Mouse (Mus musculus) gastrocnemius, adult 8-10 months (tissue): Measurements from ENCODE around the gene Tex33. TPM values are rescaled to one million over a fixed set of nuclear protein-coding genes. Genes with fewer than 3 reads are reported as not detected.

Source experiments
- DNase-seq, 2 experiments: peaks; one replicate each; pipeline ENCODE4 v3.0.0; 2022; ENCODE audit warnings: low spot score in 2 of 2
- total RNA-seq, 4 experiments: library from RNA; stranded (reverse); gene quantifications; 2 replicates each; pipeline ENCODE4 v1.2.4; 2022

Tex33 gene
- total RNA-seq, 4 experiments from 2014 or later, result not detected

- DNase-seq, result no peak
Measured at GRCm38 (mm10) chr15:78416937-78417336, 21.2 kb upstream of the Tex33 start.

- DNase-seq, result no peak
Measured at GRCm38 (mm10) chr15:78414157-78414556, 18.4 kb upstream of the Tex33 start.

DNA sequence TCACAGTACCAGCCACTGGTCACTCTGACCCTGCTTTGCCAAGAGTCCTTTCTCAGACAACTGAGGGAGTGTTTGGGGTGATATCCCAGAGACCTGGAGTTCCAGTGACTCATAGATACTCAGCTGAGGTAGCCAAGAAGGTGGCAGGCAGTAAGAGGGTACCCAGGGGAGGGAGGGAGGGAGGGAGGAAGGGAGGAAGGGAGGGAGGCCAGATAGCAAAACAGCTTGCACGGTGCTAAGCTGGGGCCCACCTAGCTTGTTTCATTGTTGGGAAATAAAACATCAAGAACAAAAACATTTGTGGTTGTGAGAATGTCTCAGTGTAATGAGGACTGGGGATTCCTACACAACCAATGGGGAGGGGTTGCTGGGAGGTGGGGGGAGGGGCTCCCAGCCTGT is 18.0 kb upstream of the Tex33 start:
- DNase-seq, result no peak

GRCm38 (mm10) chr15:78413083-78413718 is 17.5 kb upstream of the Tex33 start:
- no peak for DNase-seq

- no peak for DNase-seq
Measured at GRCm38 (mm10) chr15:78409570-78410052, 13.9 kb upstream of the Tex33 start.

DNA sequence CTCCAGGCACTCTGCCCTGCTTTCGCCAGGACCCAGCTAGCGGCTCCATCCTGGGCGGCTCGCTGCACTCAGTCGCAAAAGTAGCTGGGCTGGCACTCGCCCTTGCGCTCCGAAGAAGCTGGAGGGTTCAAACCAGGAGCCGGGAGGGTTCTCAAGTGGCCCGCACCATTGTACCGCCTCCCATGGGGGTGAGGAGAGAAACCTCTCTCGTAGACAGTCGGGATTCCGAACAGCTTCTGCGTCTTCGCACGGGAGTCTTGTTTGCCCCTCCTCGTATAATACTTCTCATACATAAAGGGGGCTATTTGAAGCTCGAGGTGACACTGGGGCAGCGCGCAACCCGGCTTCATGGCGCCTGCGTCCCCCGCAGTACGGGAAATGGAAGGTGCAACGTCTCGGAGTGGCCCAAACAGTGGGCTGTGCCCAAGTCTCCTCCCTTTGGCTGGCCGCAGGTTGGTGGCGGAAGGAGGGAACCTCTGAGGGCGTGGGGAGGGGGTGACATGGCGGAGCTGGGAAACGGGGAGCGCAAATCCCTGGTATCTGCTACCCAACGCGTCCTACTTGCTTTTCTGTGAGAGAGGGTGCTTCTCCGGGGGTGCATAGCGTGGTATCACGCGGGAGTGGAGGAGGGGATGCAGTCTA is 10.7 kb upstream of the Tex33 start, which contains the start of gene Mpst:
TSS of gene Mpst (plus strand) at position 124 of the 642 bp plus-strand sequence.
- DNase-seq, result peak; percentile 83 to 88

DNA sequence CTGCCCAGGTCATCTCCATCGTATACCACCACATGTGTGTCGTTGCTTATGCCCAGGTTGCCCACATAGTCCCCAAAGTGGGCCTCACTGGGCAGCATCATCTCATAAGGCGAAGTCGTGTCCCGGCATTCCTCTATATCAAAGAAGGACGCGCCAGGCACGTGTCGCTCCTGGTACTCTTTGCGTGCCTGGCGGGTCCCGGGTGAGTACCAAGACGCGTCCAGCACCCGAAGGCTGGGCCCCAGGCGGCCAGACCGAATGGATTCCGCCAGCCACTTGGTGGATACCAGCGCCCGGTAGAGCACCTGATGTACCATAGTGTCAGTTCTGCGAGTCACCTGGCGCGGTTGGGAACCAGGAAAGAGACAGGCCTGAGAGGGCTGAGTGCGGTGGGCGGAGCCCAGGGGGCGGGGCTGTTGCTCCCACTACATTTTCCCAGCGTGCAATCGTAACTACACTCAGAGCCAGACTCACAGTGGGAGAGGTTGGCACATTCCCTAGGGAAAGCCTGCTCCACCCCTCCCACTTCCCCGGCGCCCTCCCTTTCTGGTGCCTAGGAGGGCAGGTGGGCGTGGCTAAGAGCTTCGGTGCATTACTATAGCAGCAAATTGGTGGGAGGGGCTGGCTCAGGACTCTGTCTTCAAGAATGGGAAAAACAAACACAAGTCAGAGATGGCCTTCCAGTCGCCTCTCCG is 10.0 kb upstream of the Tex33 start, which contains the start of gene Tst:
TSS of gene Tst (minus strand) at position 391 of the 695 bp plus-strand sequence.
- peak; percentile 90 to 93 for DNase-seq

DNA sequence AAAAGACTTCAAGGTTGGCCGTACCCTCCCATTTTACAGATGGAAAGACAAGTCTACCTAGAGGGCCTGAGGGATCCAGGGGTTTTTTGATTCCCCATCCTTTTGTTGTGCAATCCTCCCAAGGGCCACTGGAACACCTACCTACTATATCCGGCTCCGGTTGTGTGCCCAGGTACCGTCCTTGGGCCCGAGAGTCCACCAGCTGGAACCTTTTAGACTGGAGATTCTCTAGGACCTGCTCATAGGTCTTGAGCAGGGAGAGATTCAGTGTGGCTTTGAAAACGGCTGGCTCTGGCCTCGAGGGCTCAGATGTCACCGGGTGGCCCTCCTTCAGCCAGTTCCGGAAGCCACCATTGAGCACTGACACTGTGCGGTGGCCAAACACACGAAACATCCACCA is 9.4 kb upstream of the Tex33 start:
- DNase-seq, result peak in 1 of 2 experiments; percentile 22

DNA sequence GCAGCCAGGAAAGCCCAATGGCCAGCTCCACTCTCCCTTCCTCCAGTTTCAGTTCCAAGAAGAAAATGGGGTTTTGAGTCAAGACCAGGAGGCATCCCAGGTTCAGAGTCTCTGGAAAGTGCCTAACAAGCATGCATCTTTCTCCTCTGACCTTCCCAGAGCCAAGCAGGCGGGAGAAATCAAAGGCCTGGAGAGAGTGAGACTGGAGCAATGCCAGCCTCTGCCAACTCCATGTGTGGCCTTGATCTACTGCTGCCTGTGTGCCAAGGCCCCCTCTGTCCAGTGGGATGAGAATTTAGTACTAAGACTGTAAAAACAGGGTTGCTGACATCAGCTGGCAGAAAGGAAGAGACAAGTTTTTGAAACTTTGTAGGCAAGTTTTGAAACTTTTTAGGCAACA is 8.2 kb upstream of the Tex33 start:
- no peak for DNase-seq

GRCm38 (mm10) chr15:78403301-78403741 is 7.6 kb upstream of the Tex33 start:
- no peak for DNase-seq

DNA sequence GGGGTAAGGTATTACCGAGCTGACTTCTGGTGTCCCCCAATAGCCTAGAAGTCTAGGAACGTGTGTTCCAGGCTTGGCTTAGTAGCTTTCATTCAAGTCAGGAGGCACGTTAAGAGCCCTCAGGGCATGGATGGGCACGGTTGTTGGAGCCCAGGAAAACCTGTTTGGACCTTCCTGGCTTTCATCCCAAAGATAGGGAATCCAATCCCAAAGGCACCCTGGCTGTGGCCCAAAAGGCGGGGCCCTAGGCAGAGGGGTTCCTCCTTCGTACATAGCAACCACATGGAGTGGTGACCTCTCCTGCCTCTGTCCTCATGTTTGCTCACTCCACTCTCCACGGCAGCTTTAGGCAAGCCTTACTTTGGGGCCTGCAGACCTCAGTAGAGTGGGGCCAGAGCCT is 6.7 kb upstream of the Tex33 start:
- peak in 1 of 2 experiments; percentile 18 for DNase-seq

GRCm38 (mm10) chr15:78401921-78402320 is 6.2 kb upstream of the Tex33 start:
- peak; percentile 59 to 70 for DNase-seq

DNA sequence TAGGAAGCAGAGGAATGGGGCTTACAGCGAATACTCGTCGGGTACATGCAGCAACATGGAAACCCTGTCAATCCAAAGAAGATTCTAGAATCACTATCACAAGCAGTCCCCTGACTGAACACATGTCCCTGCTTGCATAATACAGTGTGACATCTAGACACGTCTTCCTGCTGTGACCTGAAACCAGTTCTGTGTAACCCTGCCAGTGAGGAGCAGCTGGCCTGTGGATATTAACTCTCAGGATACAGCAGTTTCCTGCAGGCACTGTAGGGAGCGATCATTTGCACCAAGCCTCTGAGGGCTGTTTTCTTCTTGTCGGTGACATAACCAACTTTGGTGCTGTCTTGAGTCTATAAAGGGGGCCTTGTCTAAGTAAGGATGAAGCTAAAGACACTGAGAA is 5.6 kb upstream of the Tex33 start:
- DNase-seq, result peak; percentile 25 to 38

GRCm38 (mm10) chr15:78390855-78391254 is 4.9 kb downstream of the Tex33 start:
- no peak for DNase-seq

DNA sequence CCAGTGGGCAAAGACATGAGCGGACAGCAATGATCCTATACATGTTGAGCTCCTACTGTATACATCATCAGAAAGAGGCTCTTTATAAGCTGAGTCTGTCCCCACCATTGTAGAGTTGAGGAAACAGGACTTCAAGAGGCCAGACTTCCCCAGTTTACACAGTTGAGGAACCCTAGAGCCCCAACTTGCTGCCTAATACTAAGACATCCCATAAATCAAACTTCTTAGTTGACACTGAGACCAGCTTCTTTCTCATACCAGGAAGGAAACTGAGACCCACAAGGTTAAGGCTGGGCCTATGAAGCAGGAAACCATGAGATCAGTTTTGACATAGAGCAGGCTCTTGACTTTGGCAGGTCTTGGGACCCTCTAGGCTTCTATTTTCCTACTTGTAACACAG is 10.1 kb downstream of the Tex33 start:
- no peak for DNase-seq

- no peak for DNase-seq
Measured at GRCm38 (mm10) chr15:78384220-78385116, 11.2 kb downstream of the Tex33 start.

- DNase-seq, result no peak
Measured at GRCm38 (mm10) chr15:78383450-78384219, 12.1 kb downstream of the Tex33 start.

DNA sequence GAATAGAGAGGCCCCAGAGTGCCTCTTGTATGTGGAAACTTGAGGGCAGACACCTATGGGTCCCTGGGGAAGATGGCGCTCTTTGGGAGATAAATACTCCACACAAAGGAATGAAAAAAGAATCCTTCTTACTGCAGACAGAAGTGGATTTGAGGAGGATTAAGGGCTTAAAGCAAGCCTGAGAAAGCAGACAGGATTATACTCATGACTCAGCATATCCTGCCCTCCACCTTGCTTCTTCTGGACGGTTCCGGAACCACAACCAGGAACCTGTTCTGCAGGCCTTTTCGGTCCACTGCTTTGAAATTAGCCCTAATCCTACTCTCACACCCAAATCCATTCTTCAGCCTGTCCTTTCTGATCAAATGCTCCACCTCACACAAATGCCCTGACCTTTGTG is 13.6 kb downstream of the Tex33 start:
- no peak for DNase-seq

GRCm38 (mm10) chr15:78380741-78381140 is 15.0 kb downstream of the Tex33 start:
- no peak for DNase-seq

DNA sequence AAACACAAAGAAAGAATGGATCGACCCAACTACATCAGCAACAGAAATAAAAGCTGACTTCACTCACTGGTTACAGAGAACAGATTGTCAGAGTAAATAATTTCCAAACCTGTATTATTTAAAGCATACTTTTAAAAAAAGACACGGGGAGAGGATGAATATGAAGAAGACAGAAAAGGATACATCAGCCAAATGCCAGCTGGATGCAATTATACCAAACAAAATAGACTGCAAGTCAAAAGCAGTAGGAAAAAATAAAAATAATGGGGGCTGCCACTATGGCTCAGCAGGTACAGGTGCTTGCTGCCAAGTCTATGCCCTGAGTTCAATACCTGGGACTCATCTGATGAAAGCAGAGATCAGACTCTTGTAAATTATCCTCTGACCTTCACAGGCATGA is 15.5 kb downstream of the Tex33 start:
- no peak for DNase-seq
